Mouse (Mus musculus) monocyte, adult 2 months (primary cell): ENCODE results near the gene Camsap1.

Source experiments
- DNase-seq, 2 experiments: peaks; one replicate each; pipeline ENCODE4 v3.0.0; 2022; ENCODE audit warnings: low spot score in 2 of 2, low read depth in 1 of 2

Gene Camsap1

DNA sequence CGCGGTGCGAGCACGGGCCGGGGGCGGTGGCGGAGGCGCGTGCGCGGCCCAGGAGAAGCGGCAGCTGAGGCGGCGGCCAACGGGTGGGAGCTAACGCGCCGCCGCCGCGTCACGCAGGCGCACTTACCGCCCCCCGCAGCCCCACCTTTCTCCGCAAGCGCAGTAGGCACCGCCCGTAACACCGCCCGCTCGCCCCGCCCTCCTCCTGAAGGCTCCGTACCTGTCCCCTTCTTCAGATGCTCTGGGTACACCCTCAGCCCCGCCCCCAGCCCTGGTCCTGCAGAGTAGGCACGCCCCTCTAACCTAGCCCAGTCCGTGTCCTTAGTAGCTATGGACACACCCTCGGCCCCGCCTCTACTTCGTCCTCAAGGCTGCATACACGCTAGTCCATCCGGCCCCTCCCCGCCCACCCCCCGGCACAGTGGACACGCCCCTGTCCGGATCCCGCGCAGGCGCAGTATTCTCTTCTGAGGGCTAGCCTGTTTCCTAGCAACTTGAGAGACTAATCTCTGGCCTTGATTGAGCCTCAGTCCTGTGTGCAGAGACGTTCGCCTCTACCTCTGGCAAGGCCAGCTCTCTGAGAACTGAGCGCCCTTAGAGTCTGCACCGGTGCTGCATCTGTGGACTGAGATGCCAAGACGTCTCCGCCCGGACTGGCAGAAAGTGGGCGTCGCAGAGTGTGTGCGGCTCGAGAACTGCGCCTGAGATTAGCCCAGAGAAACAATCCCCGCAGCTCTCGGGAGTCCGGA lies at the start of gene Camsap1:
Camsap1 (minus strand) TSS at position 124 of the 749 bp plus-strand sequence.
- peak; percentile 97 to 98 for DNase-seq

DNA sequence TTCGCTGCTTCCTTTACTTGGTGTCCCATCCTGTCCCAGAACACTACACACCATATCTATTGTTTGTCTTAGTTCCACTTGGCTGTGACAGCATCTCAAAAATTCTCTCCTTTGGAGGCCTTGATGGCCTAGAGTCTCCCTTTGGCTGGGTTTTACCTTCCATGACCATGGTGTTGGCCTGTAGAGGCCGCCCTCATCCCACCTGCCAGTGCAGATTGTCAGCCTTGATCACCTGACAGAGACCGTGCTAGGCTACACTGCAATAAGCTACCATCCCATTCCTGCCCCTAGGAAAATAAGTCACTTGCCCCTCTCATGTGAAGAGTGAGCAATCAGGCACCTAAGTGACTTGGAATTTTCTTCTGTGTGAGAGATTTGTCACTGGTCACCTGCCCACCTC lies 47.2 kb upstream of the Camsap1 start:
- no peak for DNase-seq

DNA sequence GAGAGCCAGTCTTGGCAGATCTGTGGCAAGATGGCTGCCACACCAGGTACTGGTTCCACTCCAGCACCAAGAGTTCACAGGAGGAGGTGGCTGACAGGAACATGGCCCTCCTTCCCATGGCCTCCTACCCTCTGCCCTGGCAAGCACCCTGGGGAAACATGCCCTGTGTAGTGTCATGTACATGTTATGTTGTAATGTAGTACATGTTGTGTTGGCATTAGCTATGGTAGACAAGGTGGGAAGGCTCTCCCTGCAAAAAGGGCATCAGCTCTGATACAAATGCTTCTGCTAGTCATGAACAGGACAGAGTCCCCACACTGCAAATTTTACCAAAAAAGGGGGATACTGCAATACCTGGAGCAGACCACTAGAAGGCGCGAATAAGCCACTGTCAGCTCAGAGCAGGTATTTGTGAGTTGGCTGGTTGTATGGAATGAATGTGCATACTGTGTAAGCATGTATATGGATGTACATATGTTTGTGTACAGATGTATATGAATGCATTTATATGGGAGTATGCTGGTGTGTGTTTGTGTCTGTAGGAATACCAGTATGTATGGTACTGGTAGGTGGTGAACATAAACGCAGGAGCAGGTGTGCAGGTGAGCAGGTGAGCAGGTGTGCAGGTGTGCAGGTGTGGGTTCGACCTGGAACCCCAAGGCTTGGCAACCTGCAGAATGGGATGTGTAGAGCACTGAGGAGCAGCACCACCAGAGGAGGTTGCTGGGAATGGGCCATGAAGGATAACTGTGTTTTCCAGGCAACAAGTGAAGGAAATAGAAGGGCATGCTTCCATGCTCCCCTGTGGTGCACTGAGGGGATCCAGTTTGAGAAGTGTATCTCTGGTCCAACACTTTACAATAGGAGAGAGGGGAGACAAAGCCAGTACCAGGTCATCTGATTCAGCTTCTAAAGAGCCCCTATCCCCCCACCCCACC lies 41.3 kb upstream of the Camsap1 start:
- no peak for DNase-seq

DNA sequence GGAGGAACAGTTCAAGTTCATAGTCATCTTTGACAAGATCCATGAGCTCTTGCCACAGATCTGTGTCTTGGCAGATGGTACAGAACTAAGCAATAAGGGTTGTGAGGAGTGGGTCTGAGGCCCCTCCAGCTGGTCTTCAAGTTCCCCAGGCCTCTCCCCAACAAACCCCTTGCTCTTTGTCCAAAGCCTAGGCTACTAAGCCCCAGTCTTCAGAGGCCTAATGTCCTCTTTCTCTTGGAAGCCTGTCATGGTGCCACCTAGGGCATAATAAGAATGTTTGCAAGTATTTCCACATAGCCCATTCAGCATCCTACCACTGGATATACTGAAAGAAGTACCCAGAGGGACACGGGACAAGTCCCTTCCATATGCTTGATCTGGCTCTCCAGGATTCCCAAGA lies 39.5 kb upstream of the Camsap1 start:
- DNase-seq, result no peak

GRCm38 (mm10) chr2:26022258-26022565 lies 39.1 kb upstream of the Camsap1 start:
- DNase-seq, result no peak

GRCm38 (mm10) chr2:26021561-26022257 lies 38.6 kb upstream of the Camsap1 start, which contains the start of gene Ubac1:
Ubac1 (minus strand) TSS chr2:26021747.
- DNase-seq, result peak; percentile 32 to 66

DNA sequence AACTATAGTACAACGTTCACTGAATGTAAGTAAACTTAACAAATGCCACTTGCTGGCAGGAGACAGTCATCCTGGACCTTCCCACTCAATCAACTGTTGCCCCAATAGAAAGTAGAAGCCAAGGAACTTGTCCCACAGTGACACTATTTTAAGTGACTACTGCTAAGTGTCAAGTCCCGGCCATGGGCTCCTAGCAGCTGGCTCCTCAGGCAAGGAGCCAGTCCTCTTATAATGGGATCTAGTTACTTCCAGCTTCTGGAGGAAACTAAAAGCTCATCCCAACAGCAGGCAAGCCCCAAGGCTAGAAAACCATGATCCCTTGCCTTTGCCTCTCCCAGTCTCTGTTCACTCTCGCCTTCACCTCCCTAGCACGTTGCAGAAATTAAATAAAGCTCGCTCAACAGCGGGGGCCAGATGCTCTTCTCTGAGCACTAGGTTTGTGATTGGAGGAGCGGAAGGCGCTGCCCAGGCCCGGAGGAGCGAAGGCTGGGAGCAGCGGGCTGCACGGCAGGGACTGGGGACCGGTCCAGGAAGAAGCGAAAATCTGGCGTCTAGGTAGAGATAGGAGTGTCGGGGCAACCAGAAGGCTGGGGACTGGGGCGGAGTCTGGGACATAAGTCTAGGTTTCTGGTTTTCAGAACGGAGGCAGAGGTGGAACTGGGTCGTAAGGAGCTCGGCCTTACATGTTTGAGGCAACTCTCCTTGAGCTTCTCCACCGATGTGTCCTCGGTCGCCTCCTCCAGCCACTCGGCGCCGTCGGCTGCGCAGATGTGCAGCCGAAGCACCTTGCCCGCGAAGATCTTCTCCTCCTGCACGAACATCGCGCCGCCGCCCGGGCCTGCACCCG lies 37.9 kb upstream of the Camsap1 start:
- DNase-seq, result no peak

DNA sequence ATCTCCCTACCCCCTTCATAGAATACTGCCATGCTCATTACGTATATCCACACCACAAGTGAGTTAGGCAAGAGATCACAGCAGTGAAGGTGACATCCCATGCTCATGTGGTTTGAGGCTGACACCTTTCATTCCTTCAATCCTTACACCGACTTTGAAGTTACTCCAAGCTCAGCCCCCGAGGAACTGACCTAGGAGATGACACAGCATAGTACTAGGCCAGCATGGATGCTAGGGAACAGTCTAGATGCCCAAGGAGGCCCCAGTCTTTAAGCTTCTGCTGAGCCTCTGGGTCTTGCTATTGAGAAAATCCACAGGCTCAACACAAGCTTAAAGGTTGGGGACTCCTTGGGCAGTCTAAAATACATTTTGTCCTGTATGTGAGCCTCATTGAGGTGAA lies 36.8 kb upstream of the Camsap1 start:
- no peak for DNase-seq

DNA sequence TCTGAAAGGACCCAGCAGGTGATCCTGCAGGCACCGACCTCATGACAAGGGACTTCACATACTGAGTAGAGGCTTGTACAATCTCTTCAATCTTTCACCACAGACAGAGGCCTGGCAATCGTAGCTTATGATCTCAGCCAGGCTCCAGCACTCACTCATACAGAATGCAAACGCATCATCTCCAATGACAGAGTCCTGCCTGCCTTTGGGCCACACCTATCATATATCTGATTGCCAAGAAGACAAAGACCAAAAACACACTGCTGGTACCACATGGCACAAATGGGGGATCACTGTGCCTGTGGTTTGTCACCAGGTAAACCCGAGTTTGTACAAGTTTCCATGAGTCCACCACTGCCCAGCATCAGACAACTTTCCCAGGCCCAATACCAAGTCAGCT lies 34.2 kb upstream of the Camsap1 start:
- no peak for DNase-seq

GRCm38 (mm10) chr2:26013674-26014073 lies 30.6 kb upstream of the Camsap1 start:
- no peak for DNase-seq

DNA sequence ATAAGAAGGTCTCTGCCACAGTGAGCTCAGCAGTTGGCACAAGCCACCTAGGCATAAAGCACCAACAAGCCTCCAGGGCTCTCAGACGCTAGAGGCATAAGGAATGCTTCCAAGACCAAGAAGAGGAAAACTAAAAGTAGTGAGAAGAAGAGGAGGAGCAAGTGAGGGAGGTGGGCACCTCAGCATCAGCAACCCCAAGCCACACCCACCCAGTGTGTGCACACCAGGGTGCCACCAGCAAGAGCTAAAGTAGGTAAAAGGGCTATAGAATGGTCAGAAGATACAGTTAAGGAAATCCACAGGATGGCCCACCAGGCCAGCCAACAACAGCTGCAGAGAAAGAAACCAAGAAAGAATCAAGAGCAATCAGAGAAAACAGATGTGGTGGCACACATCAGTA lies 28.3 kb upstream of the Camsap1 start:
- no peak for DNase-seq

DNA sequence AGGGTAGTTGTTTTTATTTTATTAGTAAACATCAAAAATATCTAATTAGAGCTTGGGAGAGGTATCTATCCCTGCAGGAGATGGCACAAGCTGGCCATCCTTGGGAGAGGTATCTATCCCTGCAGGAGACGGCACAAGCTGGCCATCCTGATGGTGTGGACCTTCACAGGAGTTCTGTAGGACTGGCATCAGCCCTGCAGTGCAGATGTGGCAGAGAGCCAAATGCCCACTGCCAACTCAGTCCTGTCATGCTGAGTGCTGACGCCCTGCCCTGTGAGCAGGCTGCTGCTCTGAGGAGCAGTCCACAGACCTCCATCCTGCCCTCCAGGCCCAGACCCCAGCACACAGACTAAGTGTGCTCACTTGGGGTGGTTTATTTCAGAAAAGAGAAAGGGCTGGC lies 18.9 kb upstream of the Camsap1 start:
- DNase-seq, result no peak

GRCm38 (mm10) chr2:26001136-26001535 lies 18.1 kb upstream of the Camsap1 start:
- DNase-seq, result no peak

GRCm38 (mm10) chr2:25997716-25998115 lies 14.6 kb upstream of the Camsap1 start:
- no peak for DNase-seq

DNA sequence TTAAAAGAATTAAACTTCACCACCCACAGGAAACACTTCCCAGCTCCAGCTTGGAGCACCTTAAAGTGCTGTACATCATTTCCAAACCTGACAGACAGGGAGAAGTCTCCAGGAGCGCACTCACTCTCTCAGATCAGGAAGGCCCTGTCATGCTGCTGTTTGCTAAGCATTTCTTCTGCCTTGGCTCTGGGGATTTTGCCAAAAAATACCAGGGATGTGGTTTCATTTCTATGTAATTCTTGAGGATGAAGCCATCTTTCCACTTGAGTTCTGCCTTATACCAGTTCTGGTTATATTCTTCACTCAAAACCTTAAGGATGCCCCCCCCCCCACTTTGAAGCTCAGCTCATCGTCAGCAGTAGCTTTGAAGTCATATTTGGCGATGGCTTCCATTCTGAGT lies 11.7 kb upstream of the Camsap1 start:
- no peak for DNase-seq

GRCm38 (mm10) chr2:25992285-25992684 lies 9.2 kb upstream of the Camsap1 start:
- DNase-seq, result no peak

- DNase-seq, result no peak
These were observed 6.6 kb upstream of the Camsap1 start for GRCm38 (mm10) chr2:25989651-25990050.

- no peak for DNase-seq
These were observed 4.7 kb upstream of the Camsap1 start for GRCm38 (mm10) chr2:25987817-25988216.

DNA sequence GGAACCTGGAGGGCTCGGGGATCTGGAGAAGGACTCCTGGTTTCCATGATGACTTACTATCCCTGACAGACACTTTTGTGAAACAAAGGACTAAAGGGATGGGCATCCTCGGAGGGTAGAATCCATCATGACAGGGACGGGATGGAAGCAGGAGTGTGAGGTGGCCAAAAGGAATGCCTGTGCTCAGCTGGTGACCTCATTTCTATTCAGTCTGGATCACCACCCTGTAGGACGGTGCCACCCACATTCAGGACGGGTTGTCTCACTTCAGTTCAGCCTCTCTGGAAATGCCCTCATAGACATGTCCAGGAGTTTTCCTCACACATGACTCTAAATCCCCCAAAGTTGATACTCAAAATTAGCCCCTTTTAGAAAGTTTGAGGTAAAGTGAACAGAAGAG lies 3.5 kb upstream of the Camsap1 start:
- DNase-seq, result no peak

- DNase-seq, result peak; percentile 3 to 8
These were observed 523 bp downstream of the Camsap1 start for GRCm38 (mm10) chr2:25982426-25983091.
